19 mouse cellular contexts compared by ENCODE assay signal in genomic region chr3:153858350-153859001, GRCm38 (mm10). TPM values are rescaled to one million over a fixed set of nuclear protein-coding genes. Genes with fewer than 3 reads are reported as not detected.
"Had no signal": no experiment of that assay in that cellular context is flagged by ENCODE, and none has a peak within 500 bp of the region (broad histone marks: within the 10 kb centered on the region; RNA-seq: fewer than 3 reads in every experiment).

No protein-coding gene starts in this region.

- H3K27me3 ChIP-seq: midbrain, embryonic 13.5 days; midbrain, embryonic 15.5 days; neural tube, embryonic 13.5 days; neural tube, embryonic 15.5 days; stomach, embryonic 15.5 days had no signal

- H3K4me3 ChIP-seq: midbrain, embryonic 13.5 days; midbrain, embryonic 15.5 days; neural tube, embryonic 13.5 days; neural tube, embryonic 15.5 days; stomach, embryonic 15.5 days had no signal

- H3K36me3 ChIP-seq: midbrain, embryonic 13.5 days; midbrain, embryonic 15.5 days; neural tube, embryonic 13.5 days; neural tube, embryonic 15.5 days; stomach, embryonic 15.5 days had no signal

- H3K4me1 ChIP-seq: midbrain, embryonic 13.5 days; midbrain, embryonic 15.5 days; neural tube, embryonic 13.5 days; neural tube, embryonic 15.5 days; stomach, embryonic 15.5 days had no signal

- H3K4me2 ChIP-seq: lung, embryonic 14.5 days; midbrain, embryonic 11.5 days; midbrain, embryonic 13.5 days; midbrain, embryonic 15.5 days; neural tube, embryonic 13.5 days; neural tube, embryonic 15.5 days; stomach, embryonic 15.5 days had no signal

- ATAC-seq: midbrain, embryonic 13.5 days; midbrain, embryonic 15.5 days had no signal

- H3K27ac ChIP-seq: midbrain, embryonic 13.5 days; midbrain, embryonic 15.5 days; neural tube, embryonic 13.5 days; neural tube, embryonic 15.5 days; stomach, embryonic 15.5 days; stomach, postnatal 0 days had no signal

- DNase-seq: lung, adult 18-20 months; lung, embryonic 14.5 days; lung, postnatal 10 days; lung, postnatal 4 days; retina, postnatal 1 day; right cerebral cortex, adult 18-20 months; thymus, adult 18-20 months; thymus, postnatal 14 days; thymus, postnatal 36 days had no signal

- H3K9me3 ChIP-seq: midbrain, embryonic 13.5 days; midbrain, embryonic 15.5 days; neural tube, embryonic 13.5 days; neural tube, embryonic 15.5 days; stomach, embryonic 15.5 days had no signal

- H3K9ac ChIP-seq: lung, embryonic 14.5 days; midbrain, embryonic 13.5 days; midbrain, embryonic 15.5 days; neural tube, embryonic 13.5 days; neural tube, embryonic 15.5 days; stomach, embryonic 15.5 days had no signal

RNA-seq across cellular contexts. Expression of gene Asb17, which starts 14.5 kb away (rescaled TPM):
- total RNA-seq: liver, adult 2 months; monocyte, adult 5-6 weeks had no signal
- polyA plus RNA-seq: liver, adult 2 months; midbrain, embryonic 13.5 days; neural tube, embryonic 15.5 days; thymus, postnatal 0 days had no signal

RNA-seq across cellular contexts. Expression of gene Msh4, which starts 47.5 kb away (rescaled TPM):
- total RNA-seq: monocyte, adult 5-6 weeks had no signal
- polyA plus RNA-seq: liver, adult 2 months; midbrain, embryonic 11.5 days had no signal
